Mouse (Mus musculus) adrenal gland (tissue): ENCODE measurements around the gene Lrrc47.

Source experiments
- intact Hi-C: fragments of 180-260 bp; cut with DNase I; formaldehyde crosslinking; loops from one replicate; pipeline ENCODE4 v1.15.1; 2025

The Lrrc47 gene

GRCm38 (mm10) chr4:154022407-154022806, 10.9 kb downstream of the Lrrc47 start:
- intact Hi-C loops = no loop called here

DNA sequence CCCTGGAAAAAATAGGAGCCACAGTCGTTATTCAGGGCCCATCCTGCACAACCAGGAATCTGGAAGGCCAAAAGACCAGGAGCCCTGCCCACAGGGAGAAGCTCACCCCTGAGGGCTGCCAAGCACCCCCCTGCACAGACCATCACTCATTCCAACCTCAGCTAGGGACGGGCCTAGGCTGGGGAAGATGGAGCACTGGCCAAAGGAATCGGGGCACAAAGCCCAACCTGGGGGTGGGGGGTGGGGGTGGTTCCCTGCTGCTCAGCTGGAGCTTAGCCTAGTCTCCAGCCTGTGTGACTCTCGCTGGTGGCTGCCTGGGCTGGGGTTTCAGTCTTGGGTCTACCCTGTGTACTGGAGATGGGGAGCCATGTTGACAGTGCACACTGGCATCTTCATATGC, 11.3 kb downstream of the Lrrc47 start:
- intact Hi-C loops = no loop called here

DNA sequence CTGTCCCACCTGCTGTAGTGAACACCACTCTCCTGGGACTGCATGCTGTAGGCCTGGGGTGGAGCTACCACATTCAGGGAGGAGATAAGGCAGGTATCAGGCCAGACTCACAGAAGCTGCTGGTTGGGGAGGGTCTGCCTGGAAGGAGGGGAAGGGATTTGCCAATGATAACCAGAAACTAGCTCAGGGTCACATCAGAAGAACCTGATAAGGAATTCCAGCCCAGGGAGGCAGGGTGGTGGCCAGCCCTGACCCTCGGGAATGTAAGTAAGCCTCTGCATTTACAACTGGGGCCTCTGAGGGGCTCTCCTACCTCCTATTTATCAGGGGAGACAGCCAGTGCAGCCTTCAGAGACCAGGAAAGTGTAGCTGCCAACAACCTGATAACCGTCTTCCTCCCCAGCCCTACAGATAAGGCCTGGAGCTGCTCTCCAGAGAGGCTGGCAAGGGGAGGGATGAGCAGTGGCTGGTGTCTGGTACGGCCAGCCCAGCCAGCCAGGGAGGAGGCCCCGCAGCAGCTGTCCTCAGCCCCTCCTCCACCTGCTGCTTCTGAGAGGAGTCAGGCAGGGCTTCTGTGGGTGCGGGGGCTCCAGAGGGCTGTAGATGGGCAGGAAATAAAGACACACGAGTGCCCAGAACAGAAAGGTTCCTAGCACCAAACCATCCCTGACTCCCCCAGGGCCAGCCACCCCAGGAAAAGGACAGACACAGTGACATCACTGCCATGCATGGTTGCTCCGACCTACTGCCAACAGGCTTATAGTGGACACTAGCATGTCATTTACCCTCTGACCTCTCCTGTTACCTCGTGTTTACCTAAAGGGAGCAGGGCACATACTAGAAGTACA, 12.4 kb downstream of the Lrrc47 start:
- intact Hi-C loops = no loop called here

DNA sequence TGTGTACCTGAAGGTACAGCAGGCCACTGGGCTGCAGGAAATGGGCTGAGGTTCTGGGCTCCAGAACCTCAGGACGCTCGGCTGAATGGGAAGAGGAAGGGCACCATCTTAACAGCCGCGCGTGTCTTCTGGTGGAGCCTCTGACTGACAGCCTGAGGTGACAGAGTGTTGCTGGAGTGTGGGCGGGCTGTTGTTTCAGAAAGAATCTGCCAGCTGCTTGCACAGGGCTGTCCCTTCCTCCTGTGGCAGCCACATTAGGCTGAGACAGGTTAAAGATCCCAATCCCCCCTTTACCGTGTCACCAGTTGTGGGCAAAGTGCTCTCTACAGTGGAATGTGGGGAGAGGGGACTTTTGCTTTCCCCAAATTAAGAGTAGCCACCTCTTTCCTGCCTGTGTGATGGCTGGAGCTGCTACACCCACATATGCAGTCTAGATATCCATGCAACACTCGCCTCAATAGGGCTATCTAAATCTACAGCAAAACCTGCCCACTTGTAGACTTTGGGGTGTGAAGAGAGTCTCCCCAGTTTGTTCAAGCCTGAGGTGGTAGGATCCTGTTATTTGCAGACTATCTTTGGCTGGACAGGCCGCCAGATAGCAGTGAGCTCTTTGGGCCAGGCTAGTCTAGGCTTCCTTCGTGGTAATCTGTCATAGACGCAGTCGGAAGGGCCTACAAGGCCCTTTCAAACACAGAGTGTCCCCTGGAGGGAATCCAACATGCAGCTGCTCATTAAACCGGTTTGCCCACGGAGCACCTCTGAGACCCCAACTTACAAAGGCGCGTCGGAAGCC, 13.4 kb downstream of the Lrrc47 start:
- intact Hi-C loops = no loop called here

DNA sequence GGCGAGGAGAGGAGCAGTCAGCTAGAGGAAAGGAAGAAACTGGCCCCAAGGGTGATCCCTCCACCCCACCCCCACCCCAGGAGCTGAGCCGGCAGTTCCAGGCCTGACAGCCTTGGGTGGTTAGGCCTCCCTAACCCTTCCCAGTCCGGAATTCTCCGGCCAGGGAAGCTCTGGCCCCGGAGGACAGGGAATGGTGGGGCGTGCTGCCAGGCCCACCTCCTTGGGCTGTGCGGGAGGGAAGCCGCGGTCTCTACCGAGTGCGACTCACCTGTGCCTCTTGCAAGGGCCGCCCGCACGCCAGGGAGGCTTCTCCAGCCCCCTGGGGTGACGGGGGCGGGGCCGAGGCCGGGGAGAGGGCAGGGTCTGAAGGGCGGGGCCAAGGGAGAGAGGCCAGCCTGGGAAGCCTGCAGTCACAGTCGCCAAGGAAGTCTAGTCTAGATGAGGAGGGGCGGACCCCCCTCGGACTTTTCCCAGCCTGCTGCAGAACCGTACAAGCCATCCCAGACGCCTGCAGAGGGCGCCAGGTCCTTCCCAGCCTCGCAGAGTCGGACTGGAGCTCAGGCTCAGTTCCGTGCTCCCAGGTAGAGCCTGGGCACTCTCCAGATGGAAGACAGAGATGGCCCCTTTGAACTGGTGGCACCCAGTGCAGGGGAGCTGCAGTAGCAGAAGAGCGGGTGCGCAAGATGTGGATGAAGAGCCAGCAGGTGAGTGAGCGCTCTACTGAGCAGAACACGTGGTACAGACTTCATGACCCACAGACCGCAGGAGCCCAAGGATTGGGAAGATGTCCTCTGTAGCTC, 14.3 kb downstream of the Lrrc47 start, which contains the start of gene Smim1:
Smim1 (minus strand) TSS at position 590 of the 800 bp plus-strand sequence.
- intact Hi-C loops = no loop called here

DNA sequence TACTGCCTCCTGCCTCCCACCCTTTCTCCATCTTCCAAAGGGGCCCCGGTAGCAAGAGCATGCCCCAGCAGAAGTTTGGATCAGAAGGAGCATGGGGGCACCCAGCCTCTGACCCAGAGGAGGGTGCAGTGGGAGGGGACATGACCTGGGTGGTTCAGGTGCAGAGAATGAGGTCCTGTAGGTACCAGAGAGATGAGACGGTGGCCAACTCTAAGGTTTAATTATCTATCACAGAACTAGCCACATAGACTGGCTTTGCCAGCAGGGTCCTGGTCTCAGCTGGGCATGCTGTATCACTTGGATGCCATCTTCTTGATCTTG, 14.9 kb downstream of the Lrrc47 start:
- intact Hi-C loops = no loop called here

DNA sequence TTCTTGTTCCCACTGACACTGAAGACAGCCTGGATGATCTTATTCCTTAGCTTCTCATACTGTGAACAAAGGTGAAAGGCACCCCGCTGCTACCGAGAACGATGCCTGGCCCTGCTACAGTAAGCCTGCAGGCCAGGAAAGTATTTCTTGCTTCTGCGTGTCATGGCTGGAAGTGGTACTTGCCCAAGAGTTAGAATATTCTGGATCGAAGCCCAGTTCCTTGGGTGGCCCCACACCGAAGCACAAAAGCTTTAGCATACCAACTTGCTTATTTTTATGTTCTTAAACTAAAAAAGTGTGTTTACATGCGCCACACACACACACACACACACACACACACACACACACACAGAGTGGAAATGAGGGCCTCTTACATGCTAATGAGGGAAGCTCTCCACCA, 16.5 kb downstream of the Lrrc47 start:
- intact Hi-C loops = no loop called here

DNA sequence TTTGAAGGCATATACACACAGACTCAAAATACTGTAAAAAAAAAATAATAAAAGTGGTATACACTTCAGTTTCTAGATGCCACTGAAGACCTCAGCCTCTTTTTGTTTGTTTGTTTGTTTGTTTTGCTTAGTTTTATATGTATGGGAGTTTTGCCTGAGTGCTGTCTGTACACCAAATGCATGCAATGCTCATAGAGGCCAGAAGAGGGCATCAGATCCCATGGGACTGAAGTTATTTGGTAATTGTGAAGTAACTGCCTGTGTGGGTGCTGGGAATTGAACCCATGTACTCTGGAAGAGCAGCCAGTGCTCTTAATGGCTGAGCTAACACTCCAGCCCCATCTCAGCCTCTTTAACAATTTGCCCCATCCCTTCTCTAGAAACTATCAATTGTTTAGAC, 17.1 kb downstream of the Lrrc47 start:
- intact Hi-C loops = no loop called here

- intact Hi-C loops = no loop called here
These were observed 25.6 kb downstream of the Lrrc47 start for GRCm38 (mm10) chr4:154037123-154037522.

DNA sequence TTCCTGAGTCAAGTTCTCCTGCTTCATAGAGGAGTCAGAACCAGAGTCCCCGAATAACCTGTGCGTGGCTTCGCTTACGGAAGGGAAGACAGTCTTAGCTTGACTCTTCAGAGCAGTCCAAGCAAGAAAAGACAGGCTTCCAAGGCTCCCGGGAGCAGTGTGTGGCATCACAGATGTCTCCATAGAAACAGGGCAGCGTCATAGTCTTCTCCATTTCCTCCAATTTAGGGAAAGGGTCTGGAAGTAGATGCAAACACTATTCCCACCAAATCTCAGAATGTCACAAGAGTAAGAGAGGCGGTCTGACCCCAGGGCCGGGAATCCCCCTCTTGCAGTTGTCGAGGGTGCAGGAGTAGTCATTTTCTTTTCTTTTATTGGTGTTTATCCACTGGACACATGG, 31.0 kb downstream of the Lrrc47 start, which contains the start of gene Ccdc27:
Ccdc27 (minus strand) TSS at position 101 of the 400 bp plus-strand sequence.
- intact Hi-C loops = no loop called here

DNA sequence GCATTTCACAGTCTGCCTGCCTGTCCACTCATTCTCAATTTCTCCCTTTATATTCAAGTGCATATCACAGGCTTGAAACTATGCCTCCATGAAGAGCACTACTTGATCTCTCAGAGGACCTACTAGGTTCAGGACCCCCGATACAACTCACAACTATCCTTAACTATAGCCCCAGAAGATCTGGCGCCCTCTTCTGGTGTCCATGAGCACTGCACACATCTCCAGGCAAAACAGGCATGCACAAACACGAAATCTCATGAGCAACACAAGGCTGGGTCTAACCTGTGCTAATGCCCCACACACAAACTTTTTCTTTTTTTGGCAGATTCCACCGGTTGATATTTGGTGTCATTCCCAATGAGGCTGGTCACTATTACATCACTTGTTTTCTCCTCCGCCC, 34.3 kb downstream of the Lrrc47 start:
- intact Hi-C loops = no loop called here

DNA sequence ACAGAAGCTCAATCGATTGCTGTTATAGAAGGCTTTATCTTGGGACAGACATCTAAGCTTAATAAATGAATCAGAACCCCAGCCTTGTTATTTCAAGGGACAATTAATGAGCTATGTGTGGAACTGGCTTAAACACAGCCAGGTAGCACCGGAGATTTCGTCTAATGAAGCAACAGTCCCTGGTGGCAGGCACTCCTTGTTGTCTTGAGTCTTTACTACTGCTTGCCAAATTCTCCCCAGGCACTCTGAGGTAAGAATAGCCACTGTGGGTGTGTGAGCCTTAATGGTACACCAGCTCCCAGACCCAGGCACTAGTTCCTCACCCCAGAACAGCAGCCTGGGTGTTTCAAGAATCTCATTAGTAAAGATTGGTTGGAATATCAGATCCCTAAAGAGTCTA, 39.9 kb downstream of the Lrrc47 start:
- intact Hi-C loops = no loop called here

DNA sequence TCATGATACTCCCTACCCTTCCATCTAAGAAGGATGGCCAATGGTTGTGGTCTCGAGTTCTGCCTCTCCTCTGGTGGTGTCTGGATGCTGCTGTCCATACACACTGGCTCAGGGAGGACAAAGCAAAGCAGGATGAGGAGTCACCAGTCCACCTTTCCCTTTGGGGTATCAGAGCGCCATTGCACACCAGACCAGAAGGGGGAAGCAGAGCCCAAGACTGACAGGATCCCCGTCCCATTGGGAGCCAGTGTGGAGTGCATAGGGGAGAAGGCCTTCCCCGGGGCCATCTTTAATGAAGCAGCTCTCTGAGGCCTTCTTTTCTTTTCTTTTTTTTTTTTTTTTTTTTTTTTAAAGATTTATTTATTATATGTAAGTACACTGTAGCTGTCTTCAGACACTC, 41.5 kb downstream of the Lrrc47 start:
- intact Hi-C loops = no loop called here

DNA sequence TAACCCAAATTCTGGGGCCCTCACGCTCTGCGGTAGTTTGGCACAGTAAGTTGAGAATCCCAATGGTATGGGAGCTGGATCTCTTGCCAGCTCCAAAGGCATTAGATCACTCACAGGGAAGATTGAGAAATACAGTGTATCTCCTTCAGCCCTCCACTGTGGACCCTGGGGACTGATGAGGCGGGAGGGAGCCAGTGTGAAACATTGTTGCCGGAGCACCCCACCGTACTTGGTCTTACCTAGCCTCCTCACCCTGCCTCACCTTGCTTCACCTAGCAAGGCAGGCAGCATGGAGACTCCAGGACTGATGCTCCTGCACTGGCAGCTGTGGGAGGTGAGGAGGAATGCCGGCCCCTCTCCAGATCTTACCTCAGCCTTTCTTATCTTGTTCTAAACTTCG, 44.0 kb downstream of the Lrrc47 start:
- intact Hi-C loops = no loop called here

- intact Hi-C loops = no loop called here
These were observed 44.5 kb downstream of the Lrrc47 start for GRCm38 (mm10) chr4:154056046-154056445.

DNA sequence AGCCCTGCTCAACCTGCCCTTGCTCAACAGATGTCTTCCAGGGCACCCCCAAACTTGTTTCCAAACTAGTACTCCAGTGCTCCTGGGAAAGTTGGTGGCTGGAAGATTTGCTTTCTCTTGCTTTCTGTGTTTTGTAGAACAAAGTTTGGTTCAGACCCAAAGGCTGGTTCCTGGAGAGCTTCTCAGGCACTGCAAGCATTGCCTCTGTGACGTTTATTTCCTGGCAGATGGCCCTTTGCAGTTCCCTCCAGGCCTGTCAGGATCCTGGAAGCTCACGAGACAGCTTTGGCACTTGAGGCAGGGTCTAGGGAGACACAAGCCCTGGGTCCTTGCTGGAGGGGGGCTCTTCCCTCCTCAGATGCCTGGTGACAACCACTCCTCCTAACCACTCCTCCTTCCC, 45.1 kb downstream of the Lrrc47 start:
- intact Hi-C loops = no loop called here

- intact Hi-C loops = no loop called here
These were observed 46.2 kb downstream of the Lrrc47 start for GRCm38 (mm10) chr4:154057696-154058095.

GRCm38 (mm10) chr4:154064827-154065773, 53.6 kb downstream of the Lrrc47 start:
- intact Hi-C loops = loop anchor here (5.0 kb wide), 1 partner anchor 142 kb away; no protein-coding TSS in a partner anchor

- intact Hi-C loops = no loop called here
These were observed 59.4 kb downstream of the Lrrc47 start for GRCm38 (mm10) chr4:154070896-154071295.
